Mouse (Mus musculus) ES-E14 (cell line): ENCODE measurements around the gene Eef1a2. TPM values are rescaled to one million over a fixed set of nuclear protein-coding genes. Genes with fewer than 3 reads are reported as not detected.

Source experiments
- DNase-seq: peaks from one replicate; pipeline ENCODE4 v3.0.0-alpha.2; 2013; ENCODE audit warnings: low read depth, low spot score
- H3K27ac ChIP-seq: 2 replicates; pipeline ENCODE4 v1.5.1; 2012; ENCODE audit warnings: low read depth, mild to moderate bottlenecking, low read length, moderate library complexity, mixed read lengths; ENCODE audit not compliant: poor library complexity, insufficient read depth, severe bottlenecking
- H3K36me3 ChIP-seq: 2 replicates; pipeline ENCODE4 v1.6.1; 2012; ENCODE audit warnings: mild to moderate bottlenecking, low read length, moderate library complexity, mixed read lengths; ENCODE audit not compliant: control insufficient read depth, poor library complexity, insufficient read depth, severe bottlenecking
- H3K4me1 ChIP-seq, 2 experiments: fragments of 150-350 bp in 1 of 2; sonication (generic) in 1 of 2; 2 replicates each; pipeline ENCODE4 v1.6.1; 2012; ENCODE audit warnings: low read length in 2 of 2, mild to moderate bottlenecking in 1 of 2, mixed read lengths in 1 of 2; ENCODE audit not compliant: control insufficient read depth in 2 of 2, insufficient read depth in 2 of 2, poor library complexity in 1 of 2
- H3K4me3 ChIP-seq, 2 experiments: fragments of 150-350 bp in 1 of 2; sonication (generic) in 1 of 2; 2 replicates each; pipeline ENCODE4 v1.5.1; 2012; ENCODE audit warnings: low read length in 2 of 2, low read depth in 1 of 2, mild to moderate bottlenecking in 1 of 2, mixed read lengths in 1 of 2; ENCODE audit not compliant: insufficient read depth in 1 of 2, poor library complexity in 1 of 2, severe bottlenecking in 1 of 2
- H3K9ac ChIP-seq: 2 replicates; pipeline ENCODE4 v1.6.1; 2012; ENCODE audit warnings: low read depth, mild to moderate bottlenecking, low read length, mixed read lengths; ENCODE audit not compliant: poor library complexity, insufficient read depth, severe bottlenecking
- H3K9me3 ChIP-seq: fragments of 150-350 bp; sonication (generic); 2 replicates; pipeline ENCODE4 v1.6.1; 2012; ENCODE audit warnings: low read depth, mild to moderate bottlenecking, low read length; ENCODE audit not compliant: control insufficient read depth, insufficient read depth
- CHD2 ChIP-seq: IDR thresholded peaks from 2 replicates; pipeline ENCODE4 v1.6.1; 2014; ENCODE audit warnings: mild to moderate bottlenecking, low read depth, low read length, inconsistent platforms
- HCFC1 ChIP-seq: IDR thresholded peaks from 2 replicates; pipeline ENCODE4 v1.6.1; 2012; ENCODE audit warnings: low read length, inconsistent platforms, borderline replicate concordance; ENCODE audit not compliant: insufficient read depth
- MAFK ChIP-seq: IDR thresholded peaks from 2 replicates; pipeline ENCODE4 v1.6.1; 2014; ENCODE audit warnings: mild to moderate bottlenecking, low read depth, low read length, inconsistent platforms; ENCODE audit not compliant: insufficient read depth
- ZC3H11A ChIP-seq: IDR thresholded peaks from 2 replicates; pipeline ENCODE4 v1.6.1; 2012; ENCODE audit warnings: low read depth, mild to moderate bottlenecking, inconsistent platforms, low read length, borderline replicate concordance
- ZNF384 ChIP-seq: IDR thresholded peaks from 2 replicates; pipeline ENCODE4 v1.6.1; 2012; ENCODE audit warnings: low read depth, low read length, inconsistent platforms
- in situ Hi-C, 2 experiments: fragments of 600-800 bp; cut with MboI; formaldehyde crosslinking; loops; one replicate each; pipeline ENCODE4 v1.15.1; 2025; ENCODE audit warnings: low sequenced_read_pairs in 2 of 2, inconsistent platforms in 1 of 2; ENCODE audit not compliant: unreplicated experiment in 2 of 2
- total RNA-seq: library from RNA; depleted of rRNA; stranded (reverse); fragments of 300-350 nt; gene quantifications from 2 replicates; pipeline ENCODE4 v1.2.3, GENCODE M21; 2012

The Eef1a2 gene
- total RNA-seq, 1 experiment: 0.76 TPM

DNA sequence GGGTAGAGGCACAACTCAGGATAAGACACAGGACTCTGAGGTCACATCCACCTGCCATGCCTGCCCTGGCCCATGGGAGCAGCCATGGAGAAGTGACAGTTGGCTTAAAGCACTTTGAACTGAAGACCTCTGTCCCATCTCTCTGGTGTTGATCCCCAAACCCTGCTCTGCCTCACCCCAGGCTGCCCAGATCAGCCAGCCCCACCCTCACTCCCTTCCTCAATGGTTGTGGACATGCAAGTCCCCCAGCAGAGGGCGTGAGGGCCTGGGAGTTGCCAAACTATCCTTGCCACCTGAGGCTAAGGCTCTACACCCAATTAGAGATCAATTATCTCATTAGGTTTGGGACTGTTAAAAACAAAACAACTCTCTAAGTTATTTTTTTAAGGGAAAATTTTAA lies 3.0 kb downstream of the Eef1a2 start:
- DNase-seq: no peak
- in situ Hi-C loops: no loop called here
- Histone ChIP-seq H3K9me3 (no peaks in the 10 kb centered on the region), H3K36me3 (no peaks in the 10 kb centered on the region), H3K4me3 (no peak overlapping the region), H3K4me1 (peaks cover 0 to 3% of the 10 kb centered on the region in 2 experiments; a peak in 1 of 4 replicates), H3K27ac (no peak overlapping the region), H3K9ac (no peak overlapping the region)
- TF ChIP-seq CHD2 (no peak), HCFC1 (no peak), ZNF384 (no peak), MAFK (no peak), ZC3H11A (no peak)

DNA sequence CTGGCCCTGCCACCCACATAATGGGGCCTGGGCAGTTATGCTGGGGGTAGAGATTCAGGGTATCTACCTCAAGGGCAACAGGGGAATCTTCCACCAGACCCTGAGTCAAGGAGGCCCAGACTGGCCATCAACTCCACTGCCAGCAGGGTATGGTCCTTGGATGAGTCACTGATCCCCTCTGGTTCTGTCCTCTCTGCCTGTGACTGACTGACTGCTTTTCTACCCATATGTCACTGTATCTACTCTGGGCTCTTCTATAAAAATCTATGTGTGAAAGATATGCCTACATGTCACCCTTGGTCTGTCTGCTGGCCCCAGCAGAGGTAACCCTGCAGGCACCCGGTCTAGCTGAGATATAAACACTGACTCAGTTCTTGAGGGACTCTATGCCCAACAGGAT lies 3.7 kb downstream of the Eef1a2 start:
- TF ChIP-seq HCFC1 (no peak), CHD2 (no peak), MAFK (no peak), ZNF384 (no peak), ZC3H11A (no peak)
- Histone ChIP-seq H3K9me3 (no peaks in the 10 kb centered on the region), H3K36me3 (no peaks in the 10 kb centered on the region)

GRCm38 (mm10) chr2:181152701-181153100 lies 4.1 kb downstream of the Eef1a2 start:
- Histone ChIP-seq H3K9ac (no peak overlapping the region), H3K36me3 (no peaks in the 10 kb centered on the region), H3K4me3 (no peak overlapping the region), H3K9me3 (no peaks in the 10 kb centered on the region), H3K4me1 (peaks cover 0 to 6% of the 10 kb centered on the region in 2 experiments; a peak in 1 of 4 replicates), H3K27ac (no peak overlapping the region)
- TF ChIP-seq ZNF384 (no peak), CHD2 (no peak), MAFK (no peak), ZC3H11A (no peak), HCFC1 (no peak)
- in situ Hi-C loops: no loop called here
- DNase-seq: no peak

More for the DNA sequence above, 3.7 kb downstream of the Eef1a2 start:
- no peak for DNase-seq
- Histone ChIP-seq H3K4me1 (peaks cover 0 to 6% of the 10 kb centered on the region in 2 experiments; a peak in 1 of 4 replicates), H3K4me3 (no peak overlapping the region), H3K9ac (no peak overlapping the region), H3K27ac (no peak overlapping the region)
- in situ Hi-C loops: no loop called here

DNA sequence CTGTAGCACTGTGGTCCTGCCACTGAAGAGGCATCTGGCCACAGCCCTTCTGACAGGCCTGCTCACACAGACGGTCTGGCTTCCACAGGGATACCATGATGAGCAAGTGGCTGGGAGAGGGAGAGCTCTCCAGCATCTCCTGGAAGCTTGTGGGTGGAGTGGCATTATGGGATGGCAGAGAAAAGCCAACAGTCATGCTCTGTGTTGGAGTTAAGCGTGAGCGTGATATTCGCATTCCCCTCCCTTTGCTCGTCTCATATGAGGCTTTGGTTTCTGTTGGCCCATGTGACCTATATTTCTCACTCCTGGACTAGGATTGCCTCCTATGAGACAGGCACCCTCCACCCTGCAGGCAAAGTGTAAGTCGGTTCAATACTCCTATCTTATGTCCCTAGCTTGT lies 6.5 kb downstream of the Eef1a2 start:
- H3K4me1 ChIP-seq: peaks cover 0 to 7% of the 10 kb centered on the region in 2 experiments; a peak in 2 of 4 replicates
- H3K36me3 ChIP-seq: no peaks in the 10 kb centered on the region
- no peaks in the 10 kb centered on the region for H3K9me3 ChIP-seq
- no peak for DNase-seq
- no peak for TF ChIP-seq ZNF384
- no peak for TF ChIP-seq HCFC1
- TF ChIP-seq ZC3H11A: no peak
- no peak for TF ChIP-seq MAFK
- no peak for TF ChIP-seq CHD2
- in situ Hi-C loops: no loop called here
- H3K9ac ChIP-seq: no peak overlapping the region
- H3K4me3 ChIP-seq: no peak overlapping the region
- no peak overlapping the region for H3K27ac ChIP-seq
